14 mouse cellular contexts compared by ENCODE assay signal in genomic region chr1:190380151-190380550, GRCm38 (mm10).
DNase-seq lines count a peak whose midpoint lies in the region; ATAC-seq lines count a peak whose summit lies in the region.
"Had no signal": no experiment of that assay in that cellular context is flagged by ENCODE, and none has a peak within 500 bp of the region (broad histone marks: within the 10 kb centered on the region; RNA-seq: fewer than 3 reads in every experiment).

No protein-coding gene starts in this region.

- 0 out of 2 replicates have a peak overlapping the region, but pooled peaks have one; percentile 3 for H3K27ac ChIP-seq in hindbrain, embryonic 11.5 days (ENCODE audit: low read depth, low read length)
- no peak overlapping the region for H3K27ac ChIP-seq in hindbrain, embryonic 16.5 days (ENCODE audit: low read depth, low read length)
- H3K27ac ChIP-seq in embryonic facial prominence, embryonic 10.5 days (replicated peaks): no peak overlapping the region
- H3K27ac ChIP-seq in neural tube, embryonic 14.5 days (ENCODE audit: low read depth, low read length): no peak overlapping the region
- H3K27ac ChIP-seq: heart, embryonic 15.5 days; hindbrain, embryonic 15.5 days; lung, embryonic 15.5 days had no signal

- H3K4me3 ChIP-seq in hindbrain, embryonic 11.5 days (ENCODE audit: low read depth, low read length): no peak overlapping the region
- no peak overlapping the region for H3K4me3 ChIP-seq in hindbrain, embryonic 16.5 days (ENCODE audit: low read length)
- H3K4me3 ChIP-seq in embryonic facial prominence, embryonic 10.5 days: no peak overlapping the region
- no peak overlapping the region for H3K4me3 ChIP-seq in neural tube, embryonic 14.5 days (ENCODE audit: low read depth, low read length)
- H3K4me3 ChIP-seq: heart, embryonic 15.5 days; hindbrain, embryonic 15.5 days; lung, embryonic 15.5 days; myocyte had no signal

- H3K4me2 ChIP-seq in hindbrain, embryonic 11.5 days (replicated peaks; ENCODE audit: low read depth, low read length): no peak overlapping the region
- H3K4me2 ChIP-seq in hindbrain, embryonic 16.5 days (ENCODE audit: low read length): no peak overlapping the region
- no peak overlapping the region for H3K4me2 ChIP-seq in neural tube, embryonic 14.5 days (ENCODE audit: low read depth, low read length)
- H3K4me2 ChIP-seq: heart, embryonic 15.5 days; hindbrain, embryonic 15.5 days; liver, embryonic 11.5 days; lung, embryonic 15.5 days had no signal

- H3K4me1 ChIP-seq in hindbrain, embryonic 11.5 days (replicated peaks; ENCODE audit: control insufficient read depth, insufficient read depth, low read length): peaks cover 3% of the 10 kb centered on the region; the same call in 1 of the 2 replicates
- H3K4me1 ChIP-seq in hindbrain, embryonic 16.5 days (ENCODE audit: control insufficient read depth, insufficient read depth, low read depth, low read length): no peaks in the 10 kb centered on the region; the same call in none of the 2 replicates
- H3K4me1 ChIP-seq in embryonic facial prominence, embryonic 10.5 days: peaks cover 20% of the 10 kb centered on the region
- H3K4me1 ChIP-seq in neural tube, embryonic 14.5 days (ENCODE audit: control insufficient read depth, insufficient read depth, low read length): no peaks in the 10 kb centered on the region
- H3K4me1 ChIP-seq: heart, embryonic 15.5 days; lung, embryonic 15.5 days had no signal

- 45% methylated on average over 10 of the region's 10 CpGs for WGBS in hindbrain, embryonic 11.5 days
- WGBS in hindbrain, embryonic 16.5 days: 32% methylated on average over 10 of the region's 10 CpGs
- WGBS in embryonic facial prominence, embryonic 10.5 days: 68% methylated on average over 10 of the region's 10 CpGs
- WGBS in neural tube, embryonic 14.5 days: 20% methylated on average over 10 of the region's 10 CpGs

- H3K9ac ChIP-seq in hindbrain, embryonic 11.5 days (ENCODE audit: low read depth, low read length): no peak overlapping the region
- no peak overlapping the region for H3K9ac ChIP-seq in hindbrain, embryonic 16.5 days (ENCODE audit: low read depth, low read length)
- H3K9ac ChIP-seq in neural tube, embryonic 14.5 days (replicated peaks; ENCODE audit: low read depth, low read length): no peak overlapping the region
- H3K9ac ChIP-seq: heart, embryonic 15.5 days; hindbrain, embryonic 15.5 days; lung, embryonic 15.5 days had no signal

- H3K27me3 ChIP-seq in hindbrain, embryonic 11.5 days (ENCODE audit: control insufficient read depth, insufficient read depth, low read length): no peaks in the 10 kb centered on the region
- H3K27me3 ChIP-seq in hindbrain, embryonic 16.5 days (replicated peaks; ENCODE audit: control insufficient read depth, insufficient read depth, low read length): 0 out of 2 replicates have a peak, but pooled peaks cover 2% of the 10 kb centered on the region
- H3K27me3 ChIP-seq in embryonic facial prominence, embryonic 10.5 days (replicated peaks; ENCODE audit: low read depth, poor library complexity, severe bottlenecking): peaks cover 23% of the 10 kb centered on the region
- no peaks in the 10 kb centered on the region for H3K27me3 ChIP-seq in neural tube, embryonic 14.5 days (ENCODE audit: control insufficient read depth, insufficient read depth, low read length)
- H3K27me3 ChIP-seq: heart, embryonic 15.5 days; hindbrain, embryonic 15.5 days; lung, embryonic 15.5 days had no signal

- no peaks in the 10 kb centered on the region for H3K36me3 ChIP-seq in hindbrain, embryonic 11.5 days (ENCODE audit: control insufficient read depth, insufficient read depth, low read length)
- H3K36me3 ChIP-seq in hindbrain, embryonic 16.5 days (ENCODE audit: control insufficient read depth, insufficient read depth, low read length): no peaks in the 10 kb centered on the region
- no peaks in the 10 kb centered on the region for H3K36me3 ChIP-seq in embryonic facial prominence, embryonic 10.5 days (replicated peaks)
- H3K36me3 ChIP-seq in neural tube, embryonic 14.5 days (ENCODE audit: control insufficient read depth, insufficient read depth, low read length): no peaks in the 10 kb centered on the region
- H3K36me3 ChIP-seq: heart, embryonic 15.5 days; hindbrain, embryonic 15.5 days; lung, embryonic 15.5 days had no signal

- H3K9me3 ChIP-seq in hindbrain, embryonic 11.5 days (ENCODE audit: control insufficient read depth, low read length): no peaks in the 10 kb centered on the region
- H3K9me3 ChIP-seq in hindbrain, embryonic 16.5 days (ENCODE audit: control insufficient read depth, low read length): no peaks in the 10 kb centered on the region
- no peaks in the 10 kb centered on the region for H3K9me3 ChIP-seq in embryonic facial prominence, embryonic 10.5 days
- H3K9me3 ChIP-seq in neural tube, embryonic 14.5 days (ENCODE audit: control insufficient read depth, low read length): no peaks in the 10 kb centered on the region
- H3K9me3 ChIP-seq: heart, embryonic 15.5 days; hindbrain, embryonic 15.5 days; lung, embryonic 15.5 days had no signal

- DNase-seq in hindbrain, embryonic 11.5 days (ENCODE audit: low spot score): peak; percentile 53
- DNase-seq in embryo, embryonic 10.5 days (ENCODE audit: low spot score): peak; percentile 36
- peak; percentile 16 for DNase-seq in embryonic facial prominence, embryonic 10.5 days (ENCODE audit: low spot score)
- no peak for DNase-seq in urinary bladder, adult 2 months (ENCODE audit: low spot score)
- no peak for DNase-seq in testis, postnatal 14 days (ENCODE audit: low spot score)
- DNase-seq: cerebellum, adult 2 months; kidney, adult 2 months had no signal

- peak; percentile 38 for ATAC-seq in hindbrain, embryonic 11.5 days (ENCODE audit: low FRiP score)
- ATAC-seq in hindbrain, embryonic 16.5 days: no peak
- ATAC-seq in neural tube, embryonic 14.5 days (ENCODE audit: low read depth): peak; percentile 54; the same call in 1 of the 2 replicates

Comparison
In these comparisons a context has a peak if more than half of its experiments do, and no peak if none do; other contexts are left out.
1. DNase-seq: peak in hindbrain, embryonic 11.5 days (single experiment), embryo, embryonic 10.5 days (single experiment) and embryonic facial prominence, embryonic 10.5 days (single experiment); none in urinary bladder, adult 2 months (single experiment) and testis, postnatal 14 days (single experiment).